Mouse (Mus musculus): ENCODE data around the gene Gpd2. TPM values are rescaled to one million over a fixed set of nuclear protein-coding genes. Genes with fewer than 3 reads are reported as not detected.
A peak's percentile ranks its signal among the peaks of the same experiment; 100 is the strongest.

Gene Gpd2
- polyA plus RNA-seq, 1 experiment from 2014 or later = 27.6 TPM

DNA sequence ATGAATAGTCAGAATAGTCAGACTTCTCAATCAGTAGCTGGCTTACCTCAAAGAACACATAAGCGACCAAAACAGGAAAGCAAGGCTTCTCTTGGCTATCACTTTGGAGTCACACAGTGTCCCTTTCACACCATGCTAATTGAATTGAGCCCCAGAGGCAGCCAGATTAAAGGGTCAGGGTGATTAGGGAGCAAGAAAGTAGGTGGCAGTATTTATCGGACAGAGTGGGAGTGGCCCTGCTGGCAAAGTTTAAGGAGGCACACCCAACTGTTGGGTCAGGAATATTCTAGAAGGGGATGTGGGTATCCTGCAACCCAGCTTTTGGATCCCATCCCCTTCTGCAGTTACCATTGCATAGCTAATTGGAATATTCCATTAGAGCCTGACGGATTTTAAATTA, 80.9 kb downstream of the Gpd2 start:
- Histone ChIP-seq H3K27me3 (no peaks in the 10 kb centered on the region), H3K4me1 (no peaks in the 10 kb centered on the region), H3K9me3 (no peaks in the 10 kb centered on the region), H3K4me2 (replicated peaks) (no peak overlapping the region), H3K36me3 (no peaks in the 10 kb centered on the region), H3K9ac (replicated peaks) (no peak overlapping the region), H3K27ac (replicated peaks) (no peak overlapping the region), H3K4me3 (no peak overlapping the region)
- ATAC-seq (replicated peaks) = no peak
- WGBS = 27% methylated on average over 3 of the region's 3 CpGs

DNA sequence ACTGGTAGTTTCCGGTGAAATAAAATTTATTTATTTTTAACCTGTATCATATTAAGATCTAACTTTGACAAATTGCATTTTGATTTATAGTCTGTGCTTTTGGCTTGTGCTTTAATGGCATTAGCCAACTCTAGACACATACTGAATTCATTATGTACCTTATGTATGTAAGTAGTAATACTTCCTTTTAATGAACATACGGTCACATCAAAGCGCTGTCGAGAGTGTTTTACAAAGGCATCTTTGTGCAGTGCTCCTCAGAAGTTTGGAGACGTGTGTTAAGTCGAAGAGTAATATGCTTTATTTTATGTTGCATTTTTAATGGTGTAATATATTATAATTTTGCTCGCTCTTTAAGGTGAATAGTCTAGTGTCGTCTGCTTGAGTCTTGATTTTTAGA, 88.7 kb downstream of the Gpd2 start:
- no peaks in the 10 kb centered on the region for H3K4me1 ChIP-seq
- H3K9me3 ChIP-seq = no peaks in the 10 kb centered on the region
- WGBS = 89% methylated on average over 8 of the region's 8 CpGs
- H3K4me2 ChIP-seq (replicated peaks) = no peak overlapping the region
- ATAC-seq (replicated peaks) = no peak
- no peaks in the 10 kb centered on the region for H3K36me3 ChIP-seq
- no peak overlapping the region for H3K9ac ChIP-seq (replicated peaks)
- no peak overlapping the region for H3K27ac ChIP-seq (replicated peaks)
- H3K27me3 ChIP-seq = no peaks in the 10 kb centered on the region
- no peak overlapping the region for H3K4me3 ChIP-seq

DNA sequence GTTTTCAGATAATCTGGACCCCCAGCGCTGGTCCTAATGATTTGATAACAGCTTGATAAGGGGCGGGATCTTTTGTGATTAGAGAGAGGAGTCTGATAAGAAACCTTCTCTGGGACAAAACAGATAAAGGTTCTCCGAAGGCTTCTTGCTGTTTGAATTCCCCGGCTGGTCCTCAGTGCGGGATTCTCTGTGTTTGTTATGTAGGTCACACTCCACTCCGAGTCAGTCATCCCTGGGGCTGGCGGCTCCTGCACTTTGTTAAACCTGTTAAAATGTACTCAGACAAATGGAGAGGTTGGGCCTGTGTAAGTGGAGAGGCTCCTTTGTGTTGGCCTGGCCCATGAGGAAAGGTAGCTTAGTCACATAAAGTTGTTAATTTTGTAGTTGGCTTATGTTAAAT, 91.9 kb downstream of the Gpd2 start:
- Histone ChIP-seq H3K27me3 (no peaks in the 10 kb centered on the region), H3K9ac (replicated peaks) (no peak overlapping the region), H3K4me3 (no peak overlapping the region), H3K4me1 (no peaks in the 10 kb centered on the region), H3K4me2 (replicated peaks) (no peak overlapping the region), H3K9me3 (no peaks in the 10 kb centered on the region), H3K36me3 (no peaks in the 10 kb centered on the region), H3K27ac (replicated peaks) (no peak overlapping the region)
- no peak for ATAC-seq (replicated peaks)
- 81% methylated on average over 7 of the region's 7 CpGs for WGBS

- no peak for ATAC-seq (replicated peaks)
Measured at GRCm38 (mm10) chr2:57330812-57331211, 93.4 kb downstream of the Gpd2 start.

GRCm38 (mm10) chr2:57331266-57331665, 93.8 kb downstream of the Gpd2 start:
- Histone ChIP-seq H3K4me3 (no peak overlapping the region), H3K4me1 (no peaks in the 10 kb centered on the region), H3K27ac (replicated peaks) (no peak overlapping the region), H3K9me3 (no peaks in the 10 kb centered on the region), H3K27me3 (no peaks in the 10 kb centered on the region), H3K36me3 (no peaks in the 10 kb centered on the region), H3K4me2 (replicated peaks) (no peak overlapping the region), H3K9ac (replicated peaks) (no peak overlapping the region)
- ATAC-seq (replicated peaks) = no peak
- 83% methylated on average over 8 of the region's 8 CpGs for WGBS

More at GRCm38 (mm10) chr2:57330812-57331211, 93.4 kb downstream of the Gpd2 start:
- H3K4me2 ChIP-seq (replicated peaks) = no peak overlapping the region
- no peaks in the 10 kb centered on the region for H3K4me1 ChIP-seq
- H3K36me3 ChIP-seq = no peaks in the 10 kb centered on the region
- no peak overlapping the region for H3K27ac ChIP-seq (replicated peaks)
- H3K9ac ChIP-seq (replicated peaks) = no peak overlapping the region
- H3K27me3 ChIP-seq = no peaks in the 10 kb centered on the region
- no peaks in the 10 kb centered on the region for H3K9me3 ChIP-seq
- WGBS = 68% methylated on average over 3 of the region's 3 CpGs
- no peak overlapping the region for H3K4me3 ChIP-seq

- WGBS = 27% methylated on average over 6 of the region's 6 CpGs
- Histone ChIP-seq H3K27me3 (no peaks in the 10 kb centered on the region), H3K9me3 (no peaks in the 10 kb centered on the region), H3K4me3 (no peak overlapping the region), H3K4me1 (no peaks in the 10 kb centered on the region), H3K36me3 (no peaks in the 10 kb centered on the region), H3K9ac (replicated peaks) (no peak overlapping the region), H3K4me2 (replicated peaks) (no peak overlapping the region), H3K27ac (replicated peaks) (no peak overlapping the region)
- ATAC-seq (replicated peaks) = no peak
Measured at GRCm38 (mm10) chr2:57333481-57333880, 96.0 kb downstream of the Gpd2 start.

- H3K4me1 ChIP-seq = peaks cover 8% of the 10 kb centered on the region; the same call in 1 of the 2 replicates
- H3K4me2 ChIP-seq (replicated peaks) = no peak overlapping the region
- H3K9ac ChIP-seq (replicated peaks) = no peak overlapping the region
- H3K36me3 ChIP-seq = no peaks in the 10 kb centered on the region
- WGBS = 91% methylated on average over 15 of the region's 15 CpGs
- H3K27me3 ChIP-seq = no peaks in the 10 kb centered on the region
- H3K4me3 ChIP-seq = no peak overlapping the region
- ATAC-seq (replicated peaks) = no peak
- no peak overlapping the region for H3K27ac ChIP-seq (replicated peaks)
- no peaks in the 10 kb centered on the region for H3K9me3 ChIP-seq
Measured at GRCm38 (mm10) chr2:57335397-57335796, 98.0 kb downstream of the Gpd2 start.

- H3K27me3 ChIP-seq = no peaks in the 10 kb centered on the region
- WGBS = 77% methylated on average over 16 of the region's 16 CpGs
Measured at GRCm38 (mm10) chr2:57338779-57339178, 101.3 kb downstream of the Gpd2 start.

DNA sequence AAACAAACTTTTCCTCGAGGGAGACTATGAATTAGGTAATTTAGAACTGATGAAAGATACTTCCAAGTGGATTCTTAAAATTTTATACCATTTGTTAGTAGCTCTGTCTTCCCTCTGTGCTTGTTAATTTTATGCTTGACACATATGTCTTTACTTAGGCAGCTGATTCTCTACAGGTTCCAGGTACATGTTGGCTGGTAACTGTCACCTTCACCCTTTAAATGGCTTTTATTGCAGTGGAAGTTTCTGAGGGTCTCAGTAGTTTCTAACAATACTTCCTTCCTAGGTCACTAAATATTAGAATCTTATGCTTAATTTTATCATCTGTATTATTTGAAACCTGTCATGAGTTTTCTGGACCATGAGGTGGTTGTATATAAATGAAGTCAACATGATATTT, 105.5 kb downstream of the Gpd2 start:
- no peak overlapping the region for H3K4me3 ChIP-seq
- H3K4me1 ChIP-seq = peaks cover 8% of the 10 kb centered on the region; the same call in 1 of the 2 replicates
- H3K27ac ChIP-seq (replicated peaks) = no peak overlapping the region
- H3K27me3 ChIP-seq = no peaks in the 10 kb centered on the region
- no peaks in the 10 kb centered on the region for H3K36me3 ChIP-seq
- H3K9ac ChIP-seq (replicated peaks) = no peak overlapping the region
- 57% methylated on average over 1 of the region's 1 CpGs for WGBS
- no peaks in the 10 kb centered on the region for H3K9me3 ChIP-seq
- ATAC-seq (replicated peaks) = no peak
- no peak overlapping the region for H3K4me2 ChIP-seq (replicated peaks)

More at GRCm38 (mm10) chr2:57338779-57339178, 101.3 kb downstream of the Gpd2 start:
- H3K4me2 ChIP-seq (replicated peaks) = no peak overlapping the region
- no peaks in the 10 kb centered on the region for H3K9me3 ChIP-seq
- peak; percentile 29; the same call in 1 of the 2 replicates for ATAC-seq (replicated peaks)
- no peak overlapping the region for H3K4me3 ChIP-seq
- peaks cover 8% of the 10 kb centered on the region; the same call in 1 of the 2 replicates for H3K4me1 ChIP-seq
- H3K27ac ChIP-seq (replicated peaks) = no peak overlapping the region
- no peaks in the 10 kb centered on the region for H3K36me3 ChIP-seq
- H3K9ac ChIP-seq (replicated peaks) = no peak overlapping the region

GRCm38 (mm10) chr2:57350615-57351014, 113.2 kb downstream of the Gpd2 start:
- peaks cover 10% of the 10 kb centered on the region; the same call in 1 of the 2 replicates for H3K4me1 ChIP-seq
- H3K4me3 ChIP-seq = no peak overlapping the region
- no peaks in the 10 kb centered on the region for H3K36me3 ChIP-seq
- 32% methylated on average over 9 of the region's 9 CpGs for WGBS
- H3K9ac ChIP-seq (replicated peaks) = no peak overlapping the region
- H3K27ac ChIP-seq (replicated peaks) = no peak overlapping the region
- ATAC-seq (replicated peaks) = peak; percentile 61; the same call in 1 of the 2 replicates
- no peaks in the 10 kb centered on the region for H3K9me3 ChIP-seq
- no peak overlapping the region for H3K4me2 ChIP-seq (replicated peaks)
- no peaks in the 10 kb centered on the region for H3K27me3 ChIP-seq

GRCm38 (mm10) chr2:57353722-57354432, 116.4 kb downstream of the Gpd2 start:
- 95% methylated on average over 9 of the region's 9 CpGs for WGBS
- Histone ChIP-seq H3K36me3 (no peaks in the 10 kb centered on the region), H3K4me1 (peaks cover 10% of the 10 kb centered on the region; the same call in 1 of the 2 replicates), H3K9ac (replicated peaks) (no peak overlapping the region), H3K27ac (replicated peaks) (no peak overlapping the region), H3K4me2 (replicated peaks) (no peak overlapping the region), H3K4me3 (no peak overlapping the region), H3K27me3 (no peaks in the 10 kb centered on the region), H3K9me3 (no peaks in the 10 kb centered on the region)
- no peak for ATAC-seq (replicated peaks)

- Histone ChIP-seq H3K4me2 (replicated peaks) (no peak overlapping the region), H3K9ac (replicated peaks) (no peak overlapping the region), H3K36me3 (no peaks in the 10 kb centered on the region), H3K4me3 (no peak overlapping the region), H3K27me3 (no peaks in the 10 kb centered on the region), H3K27ac (replicated peaks) (no peak overlapping the region), H3K9me3 (no peaks in the 10 kb centered on the region), H3K4me1 (peaks cover 10% of the 10 kb centered on the region; the same call in 1 of the 2 replicates)
- 78% methylated on average over 3 of the region's 3 CpGs for WGBS
- no peak for ATAC-seq (replicated peaks)
Measured at GRCm38 (mm10) chr2:57354848-57355247, 117.4 kb downstream of the Gpd2 start.
